Mouse (Mus musculus) hindbrain, postnatal 0 days (tissue): ENCODE data around the gene Srgn. TPM values are rescaled to one million over a fixed set of nuclear protein-coding genes. Genes with fewer than 3 reads are reported as not detected.
A peak's percentile ranks its signal among the peaks of the same experiment; 100 is the strongest.

Experiments
- ATAC-seq: fragments of 200-750 bp; cut with Nextera tagmentation; 2 replicates; pipeline ENCODE4 v1.8.0; 2017; ENCODE audit warnings: mild to moderate bottlenecking, moderate TSS enrichment, moderate library complexity
- DNase-seq: peaks from one replicate; pipeline ENCODE4 v3.0.0-alpha.2; 2015; ENCODE audit warnings: low spot score
- H3K27ac ChIP-seq: fragments of 300-500 bp; sonication (generic); 2 replicates; pipeline ENCODE4 v1.5.1; 2014; ENCODE audit warnings: mild to moderate bottlenecking
- H3K27me3 ChIP-seq: fragments of 300-500 bp; sonication (generic); 2 replicates; pipeline ENCODE4 v1.6.1; 2014; ENCODE audit warnings: low read length, mixed read lengths; ENCODE audit not compliant: insufficient read depth
- H3K36me3 ChIP-seq: fragments of 300-500 bp; sonication (generic); 2 replicates; pipeline ENCODE4 v1.6.1; 2014; ENCODE audit warnings: low read length, mixed read lengths; ENCODE audit not compliant: insufficient read depth
- H3K4me1 ChIP-seq: fragments of 300-500 bp; sonication (generic); 2 replicates; pipeline ENCODE4 v1.6.1; 2014; ENCODE audit warnings: antibody characterized with exemption, low read length, mixed read lengths; ENCODE audit not compliant: insufficient read depth
- H3K4me2 ChIP-seq: fragments of 300-500 bp; sonication (generic); 2 replicates; pipeline ENCODE4 v1.6.1; 2014; ENCODE audit warnings: low read depth, mild to moderate bottlenecking, low read length, moderate library complexity, mixed read lengths
- H3K4me3 ChIP-seq: fragments of 300-500 bp; sonication (generic); 2 replicates; pipeline ENCODE4 v1.5.1; 2014; ENCODE audit warnings: low read length
- H3K9ac ChIP-seq: fragments of 300-500 bp; sonication (generic); replicated peaks from 2 replicates; pipeline ENCODE4 v1.6.1; 2014; ENCODE audit warnings: mild to moderate bottlenecking, low read length, moderate library complexity, mixed read lengths
- H3K9me3 ChIP-seq: fragments of 300-500 bp; sonication (generic); 2 replicates; pipeline ENCODE4 v1.6.1; 2016; ENCODE audit warnings: low read length, mixed read lengths
- CTCF ChIP-seq: IDR thresholded peaks from 2 replicates; pipeline ENCODE4 v1.5.1; 2016; ENCODE audit warnings: antibody characterized with exemption, control low read depth, low read depth
- WGBS: fragments of 180-500 bp; shearing (Covaris S2); extraction: QIAGEN DNeasy Blood & Tissue Kit; methylation state at CpG from one replicate; pipeline ENCODE4 v1.1.7; 2014; 5-methylcytosine and 5-hydroxymethylcytosine counted together
- polyA plus RNA-seq: library from polyadenylated mRNA; unstranded; fragments of >200 nt; fragmentation: Nextera tagmentation; extraction: Ambion mirVana; gene quantifications from 2 replicates; pipeline ENCODE4 v1.2.1, GENCODE M21; 2015
- total RNA-seq: library from RNA; depleted of rRNA; stranded (reverse); fragments of >200 nt; gene quantifications from 2 replicates; pipeline ENCODE4 v1.2.3, GENCODE M21; 2014; rRNA removed

The Srgn gene
- total RNA-seq (6.5 and 7.4 TPM in 2 replicates), polyA plus RNA-seq (20.8 and 22.0 TPM in 2 replicates)

GRCm38 (mm10) chr10:62527351-62527750, at the start of gene Srgn:
Gene Srgn (minus strand): TSS chr10:62527451.
- TF ChIP-seq CTCF = no peak
- DNase-seq (no peak), ATAC-seq (no peak)
- no peaks in the 10 kb centered on the region for H3K4me1 ChIP-seq
- no peak within 1 kb of the TSS for H3K9ac ChIP-seq
- no peaks in the 10 kb centered on the region for H3K36me3 ChIP-seq
- 83% methylated on average over 14 of the region's 14 CpGs for WGBS
- no peaks in the 10 kb centered on the region for H3K9me3 ChIP-seq
- no peak within 1 kb of the TSS for H3K4me2 ChIP-seq
- no peak within 1 kb of the TSS for H3K4me3 ChIP-seq
- no peak within 1 kb of the TSS for H3K27ac ChIP-seq
- H3K27me3 ChIP-seq = no peaks in the 10 kb centered on the region

- DNase-seq (no peak), ATAC-seq (no peak)
- H3K36me3 ChIP-seq = peaks cover 38% of the 10 kb centered on the region
- H3K9ac ChIP-seq = no peak overlapping the region
- peaks cover 12% of the 10 kb centered on the region for H3K4me1 ChIP-seq
- H3K9me3 ChIP-seq = no peaks in the 10 kb centered on the region
- 88% methylated on average over 13 of the region's 13 CpGs for WGBS
- H3K27me3 ChIP-seq = no peaks in the 10 kb centered on the region
- TF ChIP-seq CTCF = no peak
- H3K4me2 ChIP-seq = no peak overlapping the region
- no peak overlapping the region for H3K27ac ChIP-seq
- H3K4me3 ChIP-seq = no peak overlapping the region
Observed at GRCm38 (mm10) chr10:62575001-62575400, 47.8 kb upstream of the Srgn start.

- Histone ChIP-seq H3K4me3 (no peak overlapping the region), H3K4me1 (no peaks in the 10 kb centered on the region), H3K4me2 (no peak overlapping the region), H3K36me3 (peaks cover 62% of the 10 kb centered on the region), H3K9ac (no peak overlapping the region), H3K27me3 (no peaks in the 10 kb centered on the region), H3K27ac (no peak overlapping the region), H3K9me3 (no peaks in the 10 kb centered on the region)
- no peak for TF ChIP-seq CTCF
- ATAC-seq = no peak
- no peak for DNase-seq
- 93% methylated on average over 7 of the region's 7 CpGs for WGBS
Observed at GRCm38 (mm10) chr10:62570126-62570871, 43.0 kb upstream of the Srgn start.

GRCm38 (mm10) chr10:62568861-62569260, 41.6 kb upstream of the Srgn start:
- DNase-seq (no peak), ATAC-seq (no peak)
- Histone ChIP-seq H3K27me3 (no peaks in the 10 kb centered on the region), H3K4me3 (no peak overlapping the region), H3K4me2 (no peak overlapping the region), H3K9ac (no peak overlapping the region), H3K4me1 (no peaks in the 10 kb centered on the region), H3K9me3 (no peaks in the 10 kb centered on the region), H3K27ac (no peak overlapping the region), H3K36me3 (peaks cover 61% of the 10 kb centered on the region)
- 93% methylated on average over 4 of the region's 4 CpGs for WGBS
- TF ChIP-seq CTCF = no peak

- no peak overlapping the region for H3K4me3 ChIP-seq
- TF ChIP-seq CTCF = peak; percentile 55
- WGBS = 90% methylated on average over 1 of the region's 1 CpGs
- H3K27me3 ChIP-seq = no peaks in the 10 kb centered on the region
- H3K27ac ChIP-seq = no peak overlapping the region
- no peak for ATAC-seq
- peaks cover 40% of the 10 kb centered on the region for H3K36me3 ChIP-seq
- H3K9ac ChIP-seq = no peak overlapping the region
- peak; percentile 20 for DNase-seq
- H3K4me2 ChIP-seq = no peak overlapping the region
- H3K4me1 ChIP-seq = no peaks in the 10 kb centered on the region
- no peaks in the 10 kb centered on the region for H3K9me3 ChIP-seq
Observed at GRCm38 (mm10) chr10:62557736-62558135, 30.5 kb upstream of the Srgn start.

- Histone ChIP-seq H3K9me3 (no peaks in the 10 kb centered on the region), H3K4me2 (no peak overlapping the region), H3K9ac (no peak overlapping the region), H3K4me1 (no peaks in the 10 kb centered on the region), H3K27me3 (no peaks in the 10 kb centered on the region), H3K27ac (no peak overlapping the region), H3K4me3 (no peak overlapping the region), H3K36me3 (peaks cover 30% of the 10 kb centered on the region)
- no peak for DNase-seq
- 90% methylated on average over 6 of the region's 6 CpGs for WGBS
- ATAC-seq = no peak
- no peak for TF ChIP-seq CTCF
Observed at GRCm38 (mm10) chr10:62556558-62556901, 29.3 kb upstream of the Srgn start.

GRCm38 (mm10) chr10:62555705-62556557, 28.7 kb upstream of the Srgn start:
- no peak overlapping the region for H3K27ac ChIP-seq
- peaks cover 26% of the 10 kb centered on the region for H3K36me3 ChIP-seq
- H3K4me2 ChIP-seq = no peak overlapping the region
- H3K4me3 ChIP-seq = no peak overlapping the region
- DNase-seq (no peak), ATAC-seq (no peak)
- H3K4me1 ChIP-seq = no peaks in the 10 kb centered on the region
- H3K9ac ChIP-seq = no peak overlapping the region
- WGBS = 76% methylated on average over 11 of the region's 11 CpGs
- TF ChIP-seq CTCF = 0 out of 2 replicates have a peak, but pooled peaks have one; percentile 7
- H3K27me3 ChIP-seq = no peaks in the 10 kb centered on the region
- H3K9me3 ChIP-seq = no peaks in the 10 kb centered on the region
